Comparison of ENCODE assay signal across 9 mouse cellular contexts in genomic region chr8:26626651-26627077, GRCm38 (mm10).
DNase-seq lines count a peak whose midpoint lies in the region; ATAC-seq and TF ChIP-seq lines count a peak whose summit lies in the region.
"Had no signal": no experiment of that assay in that cellular context is flagged by ENCODE, and none has a peak within 500 bp of the region (broad histone marks: within the 10 kb centered on the region; RNA-seq: fewer than 3 reads in every experiment).

No protein-coding gene starts in this region.

- DNase-seq in cerebellum, postnatal 10 days: peak; percentile 23 to 25
- DNase-seq in cerebellum, adult 18-20 months: no peak
- peak; percentile 29 for DNase-seq in embryo, embryonic 10 days (ENCODE audit: low spot score)
- DNase-seq in hindbrain, embryonic 10.5 days (ENCODE audit: low spot score): no peak
- peak; percentile 24 for DNase-seq in lung, postnatal 14 days
- DNase-seq in spleen, adult 12 weeks (ENCODE audit: low spot score): no peak
- DNase-seq in layer of hippocampus, adult 2 months (ENCODE audit: low spot score in 2 of 2): no peak

- no peak for ATAC-seq in megakaryocyte, adult 5-6 weeks (ENCODE audit: poor library complexity, severe bottlenecking)

- 73% methylated on average over 17 of the region's 17 CpGs for WGBS in hindbrain, embryonic 10.5 days

- H3K36me3 ChIP-seq in hindbrain, embryonic 10.5 days: no peaks in the 10 kb centered on the region
- H3K36me3 ChIP-seq: embryonic facial prominence, embryonic 13.5 days had no signal

- peaks cover 32% of the 10 kb centered on the region for H3K4me1 ChIP-seq in hindbrain, embryonic 10.5 days (replicated peaks)

- H3K9me3 ChIP-seq in hindbrain, embryonic 10.5 days: no peaks in the 10 kb centered on the region
- H3K9me3 ChIP-seq: embryonic facial prominence, embryonic 13.5 days had no signal

- H3K4me3 ChIP-seq in hindbrain, embryonic 10.5 days: no peak overlapping the region
- H3K4me3 ChIP-seq in layer of hippocampus, adult 2 months: no peak overlapping the region
- H3K4me3 ChIP-seq: embryonic facial prominence, embryonic 13.5 days had no signal

- H3K27me3 ChIP-seq in hindbrain, embryonic 10.5 days (ENCODE audit: insufficient read depth, poor library complexity, severe bottlenecking): no peaks in the 10 kb centered on the region
- H3K27me3 ChIP-seq: embryonic facial prominence, embryonic 13.5 days had no signal

- peak overlapping the region; percentile 64 for H3K27ac ChIP-seq in hindbrain, embryonic 10.5 days
- H3K27ac ChIP-seq in layer of hippocampus, adult 2 months: no peak overlapping the region
- H3K27ac ChIP-seq: embryonic facial prominence, embryonic 13.5 days had no signal

- no peak for TF ChIP-seq CTCF in layer of hippocampus, adult 2 months (conservative IDR thresholded peaks at IDR 0.05)

Comparison
In these comparisons a context has a peak if more than half of its experiments do, and no peak if none do; other contexts are left out.
1. DNase-seq: peak in cerebellum, postnatal 10 days (2 of 2), embryo, embryonic 10 days (single experiment) and lung, postnatal 14 days (single experiment); none in cerebellum, adult 18-20 months (0 of 2), hindbrain, embryonic 10.5 days (single experiment), spleen, adult 12 weeks (single experiment) and layer of hippocampus, adult 2 months (0 of 2).